Mouse (Mus musculus) hindbrain, embryonic 11.5 days (tissue): ENCODE measurements around the gene Dexi. TPM values are rescaled to one million over a fixed set of nuclear protein-coding genes. Genes with fewer than 3 reads are reported as not detected.

Source experiments
- ATAC-seq: fragments of 200-750 bp; cut with Nextera tagmentation; 2 replicates; pipeline ENCODE4 v1.8.0; 2017; ENCODE audit warnings: mild to moderate bottlenecking, moderate TSS enrichment, moderate library complexity; ENCODE audit not compliant: low FRiP score
- DNase-seq: peaks from one replicate; pipeline ENCODE4 v3.0.0-alpha.2; 2015; ENCODE audit warnings: low spot score
- H3K27ac ChIP-seq: fragments of 300-500 bp; sonication (generic); 2 replicates; pipeline ENCODE4 v1.5.1; 2014; ENCODE audit warnings: mild to moderate bottlenecking, low read depth, low read length
- H3K27me3 ChIP-seq: fragments of 300-500 bp; sonication (generic); 2 replicates; pipeline ENCODE4 v1.6.1; 2014; ENCODE audit warnings: mild to moderate bottlenecking, low read length, moderate library complexity, mixed read lengths; ENCODE audit not compliant: control insufficient read depth, insufficient read depth
- H3K36me3 ChIP-seq: fragments of 300-500 bp; sonication (generic); 2 replicates; pipeline ENCODE4 v1.6.1; 2014; ENCODE audit warnings: mild to moderate bottlenecking, low read length, moderate library complexity, mixed read lengths; ENCODE audit not compliant: control insufficient read depth, insufficient read depth
- H3K4me1 ChIP-seq: fragments of 300-500 bp; sonication (generic); replicated peaks from 2 replicates; pipeline ENCODE4 v1.6.1; 2014; ENCODE audit warnings: low read length, mixed read lengths; ENCODE audit not compliant: control insufficient read depth, insufficient read depth
- H3K4me2 ChIP-seq: fragments of 300-500 bp; sonication (generic); replicated peaks from 2 replicates; pipeline ENCODE4 v1.6.1; 2014; ENCODE audit warnings: mild to moderate bottlenecking, low read depth, low read length
- H3K4me3 ChIP-seq: fragments of 300-500 bp; sonication (generic); 2 replicates; pipeline ENCODE4 v1.5.1; 2014; ENCODE audit warnings: low read depth, low read length
- H3K9ac ChIP-seq: fragments of 300-500 bp; sonication (generic); 2 replicates; pipeline ENCODE4 v1.6.1; 2014; ENCODE audit warnings: low read depth, low read length
- H3K9me3 ChIP-seq: fragments of 300-500 bp; sonication (generic); 2 replicates; pipeline ENCODE4 v1.6.1; 2016; ENCODE audit warnings: low read length; ENCODE audit not compliant: control insufficient read depth
- WGBS: fragments of 180-500 bp; shearing (Covaris S2); extraction: QIAGEN DNeasy Blood & Tissue Kit; methylation state at CpG from one replicate; pipeline ENCODE4 v1.1.7; 2014; 5-methylcytosine and 5-hydroxymethylcytosine counted together
- polyA plus RNA-seq: library from polyadenylated mRNA; unstranded; fragments of >200 nt; fragmentation: Nextera tagmentation; extraction: Ambion mirVana; gene quantifications from 2 replicates; pipeline ENCODE4 v1.2.1, GENCODE M21; 2014

The Dexi gene
- polyA plus RNA-seq, 1 experiment from 2014 or later, result 21.9 TPM

DNA sequence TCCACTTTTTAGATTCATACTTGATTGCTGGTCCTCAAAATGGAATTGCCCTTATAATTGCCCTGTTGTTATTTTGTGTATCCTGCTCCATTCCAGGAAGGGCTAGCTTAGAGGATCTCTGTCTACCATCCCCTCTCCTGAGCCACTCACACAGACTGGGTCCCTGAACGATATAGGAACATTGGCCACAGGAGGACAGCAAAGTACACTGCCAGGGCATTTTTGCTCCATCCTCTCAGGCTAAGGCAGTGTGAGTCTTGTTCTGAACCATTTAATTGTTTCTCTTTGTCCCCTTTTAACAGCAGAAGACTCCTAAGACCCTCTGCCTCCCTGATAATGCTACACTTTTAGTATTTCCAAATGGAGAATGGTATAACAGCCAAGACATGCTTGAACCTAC is 27.9 kb upstream of the Dexi start:
- Histone ChIP-seq H3K27ac (no peak overlapping the region), H3K4me1 (no peaks in the 10 kb centered on the region), H3K4me3 (no peak overlapping the region), H3K9ac (no peak overlapping the region), H3K27me3 (no peaks in the 10 kb centered on the region), H3K9me3 (no peaks in the 10 kb centered on the region), H3K36me3 (no peaks in the 10 kb centered on the region), H3K4me2 (no peak overlapping the region)
- no peak for DNase-seq
- no peak for ATAC-seq
- 62% methylated on average over 1 of the region's 1 CpGs for WGBS

- Histone ChIP-seq H3K4me2 (no peak overlapping the region), H3K9ac (no peak overlapping the region), H3K27me3 (no peaks in the 10 kb centered on the region), H3K27ac (no peak overlapping the region), H3K4me3 (no peak overlapping the region), H3K36me3 (no peaks in the 10 kb centered on the region), H3K4me1 (no peaks in the 10 kb centered on the region), H3K9me3 (no peaks in the 10 kb centered on the region)
- no peak for ATAC-seq
- WGBS, result 89% methylated on average over 5 of the region's 5 CpGs
- DNase-seq, result no peak
These were observed 27.0 kb upstream of the Dexi start for GRCm38 (mm10) chr16:10569809-10570395.

DNA sequence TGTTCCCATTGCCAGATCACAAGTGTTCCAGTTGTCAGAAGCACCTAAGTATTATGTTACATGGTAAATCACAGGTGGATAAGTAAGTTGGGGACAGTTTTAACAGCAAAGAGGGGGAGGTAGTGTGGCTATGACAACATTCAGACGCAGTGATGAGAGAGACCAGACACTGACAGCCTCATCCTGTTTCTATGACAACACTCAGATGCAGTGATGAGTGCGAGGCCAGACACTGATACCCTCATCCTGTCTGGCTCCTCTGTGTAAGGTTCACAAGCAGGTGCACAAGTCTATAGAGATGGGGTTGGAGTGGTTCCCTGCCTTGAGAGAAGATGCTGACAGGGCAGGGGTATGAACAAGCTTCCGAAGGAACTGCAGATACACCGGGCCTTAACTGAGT is 24.3 kb upstream of the Dexi start:
- H3K36me3 ChIP-seq, result 0 out of 2 replicates have a peak, but pooled peaks cover 2% of the 10 kb centered on the region
- DNase-seq (no peak), ATAC-seq (no peak)
- H3K9ac ChIP-seq, result no peak overlapping the region
- H3K4me1 ChIP-seq, result no peaks in the 10 kb centered on the region
- no peaks in the 10 kb centered on the region for H3K27me3 ChIP-seq
- no peak overlapping the region for H3K4me2 ChIP-seq
- H3K9me3 ChIP-seq, result no peaks in the 10 kb centered on the region
- no peak overlapping the region for H3K27ac ChIP-seq
- H3K4me3 ChIP-seq, result no peak overlapping the region
- WGBS, result 89% methylated on average over 4 of the region's 4 CpGs

DNA sequence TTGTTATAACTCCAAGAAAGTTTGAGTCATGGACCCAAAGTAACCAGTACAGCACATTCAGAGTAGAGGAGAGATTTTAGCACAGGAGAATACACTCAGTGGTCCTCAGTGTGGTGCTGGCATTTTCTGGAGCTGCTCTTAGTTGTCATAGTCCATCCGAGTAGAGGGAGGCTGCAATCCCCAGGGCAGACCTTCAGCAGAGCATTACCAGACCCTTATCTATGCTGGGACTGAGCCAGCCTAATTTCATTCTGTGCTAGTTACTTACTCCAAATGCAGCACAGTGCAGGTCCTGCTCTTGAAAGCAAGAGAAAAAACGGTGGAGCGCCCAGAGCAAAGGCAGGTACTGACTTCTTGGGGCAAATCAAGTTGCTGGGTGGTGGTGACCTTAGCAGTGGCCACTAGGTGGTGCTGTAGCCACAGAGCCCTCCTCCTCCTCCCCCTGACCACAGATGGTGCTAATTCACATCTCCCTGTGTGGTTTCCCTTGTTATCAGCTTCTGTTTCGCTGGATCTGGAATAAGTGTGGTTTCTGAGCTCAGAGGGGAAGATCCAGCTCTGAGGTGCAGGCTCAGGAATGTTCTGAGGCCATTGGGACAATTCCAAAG is 22.5 kb upstream of the Dexi start:
- ATAC-seq, result peak; percentile 76
- Histone ChIP-seq H3K9ac (no peak overlapping the region), H3K27me3 (no peaks in the 10 kb centered on the region), H3K4me2 (no peak overlapping the region), H3K4me1 (no peaks in the 10 kb centered on the region), H3K36me3 (0 out of 2 replicates have a peak, but pooled peaks cover 2% of the 10 kb centered on the region), H3K27ac (no peak overlapping the region), H3K4me3 (no peak overlapping the region), H3K9me3 (no peaks in the 10 kb centered on the region)
- peak; percentile 87 for DNase-seq
- WGBS, result 40% methylated on average over 4 of the region's 4 CpGs

DNA sequence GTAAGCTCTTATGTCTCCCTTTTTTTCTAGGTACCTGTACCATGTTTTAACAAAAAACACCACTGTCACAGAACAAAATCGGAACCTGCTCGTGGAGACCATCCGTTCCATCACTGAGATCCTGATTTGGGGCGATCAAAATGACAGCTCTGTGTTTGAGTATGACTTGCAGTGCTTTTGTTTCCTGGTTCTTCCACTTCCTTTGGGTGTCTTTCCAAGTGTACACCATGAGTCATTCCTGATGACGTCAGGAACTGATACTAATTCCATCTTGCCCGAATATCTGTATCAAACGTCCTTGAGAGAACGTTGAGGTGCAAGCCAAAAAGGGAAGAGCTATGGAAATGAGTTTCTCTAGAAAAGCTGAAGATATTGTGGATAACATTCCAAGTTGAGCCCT is 17.1 kb upstream of the Dexi start:
- ATAC-seq, result no peak
- Histone ChIP-seq H3K36me3 (0 out of 2 replicates have a peak, but pooled peaks cover 2% of the 10 kb centered on the region), H3K4me2 (no peak overlapping the region), H3K27me3 (no peaks in the 10 kb centered on the region), H3K27ac (no peak overlapping the region), H3K9me3 (no peaks in the 10 kb centered on the region), H3K4me3 (no peak overlapping the region), H3K9ac (no peak overlapping the region), H3K4me1 (no peaks in the 10 kb centered on the region)
- no peak for DNase-seq
- 94% methylated on average over 8 of the region's 8 CpGs for WGBS

- H3K9ac ChIP-seq, result no peak overlapping the region
- no peak overlapping the region for H3K27ac ChIP-seq
- ATAC-seq (no peak), DNase-seq (no peak)
- H3K4me3 ChIP-seq, result no peak overlapping the region
- no peak overlapping the region for H3K4me2 ChIP-seq
- no peaks in the 10 kb centered on the region for H3K36me3 ChIP-seq
- no peaks in the 10 kb centered on the region for H3K27me3 ChIP-seq
- no peaks in the 10 kb centered on the region for H3K9me3 ChIP-seq
- no peaks in the 10 kb centered on the region for H3K4me1 ChIP-seq
- WGBS, result 95% methylated on average over 2 of the region's 2 CpGs
These were observed 11.0 kb upstream of the Dexi start for GRCm38 (mm10) chr16:10553858-10554257.

- no peak overlapping the region for H3K9ac ChIP-seq
- no peak for ATAC-seq
- H3K27ac ChIP-seq, result no peak overlapping the region
- 86% methylated on average over 4 of the region's 4 CpGs for WGBS
- H3K36me3 ChIP-seq, result no peaks in the 10 kb centered on the region
- no peaks in the 10 kb centered on the region for H3K4me1 ChIP-seq
- no peak for DNase-seq
- no peak overlapping the region for H3K4me3 ChIP-seq
- H3K4me2 ChIP-seq, result no peak overlapping the region
- no peaks in the 10 kb centered on the region for H3K27me3 ChIP-seq
- H3K9me3 ChIP-seq, result no peaks in the 10 kb centered on the region
These were observed 8.7 kb upstream of the Dexi start for GRCm38 (mm10) chr16:10551592-10551991.

- 81% methylated on average over 2 of the region's 2 CpGs for WGBS
- H3K9ac ChIP-seq, result no peak overlapping the region
- DNase-seq, result no peak
These were observed 6.7 kb upstream of the Dexi start for GRCm38 (mm10) chr16:10549600-10549999.

DNA sequence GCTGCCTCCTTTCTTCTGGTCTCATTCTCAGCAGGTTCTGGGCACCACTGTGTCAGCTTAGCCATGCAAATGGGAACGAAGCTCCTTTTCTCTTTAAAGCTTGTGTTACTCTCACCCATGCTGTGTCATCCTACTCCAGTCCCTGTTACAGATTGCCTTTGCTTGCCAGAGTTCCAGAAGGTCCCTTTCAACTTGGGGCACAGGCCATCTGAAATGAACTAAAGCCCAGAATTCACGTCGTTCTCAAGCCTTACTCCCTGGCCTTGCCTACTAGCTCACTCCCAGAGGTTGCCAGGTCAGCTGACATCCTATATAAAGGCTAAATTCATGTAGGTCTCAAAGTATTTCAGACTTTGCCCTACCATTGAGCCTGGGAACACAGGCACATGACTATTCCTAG is 6.1 kb upstream of the Dexi start:
- Histone ChIP-seq H3K4me2 (no peak overlapping the region), H3K27ac (no peak overlapping the region), H3K36me3 (no peaks in the 10 kb centered on the region), H3K9ac (no peak overlapping the region), H3K4me1 (no peaks in the 10 kb centered on the region), H3K9me3 (no peaks in the 10 kb centered on the region), H3K27me3 (no peaks in the 10 kb centered on the region), H3K4me3 (no peak overlapping the region)
- WGBS, result 67% methylated on average over 3 of the region's 3 CpGs
- no peak for ATAC-seq
- DNase-seq, result no peak

More at GRCm38 (mm10) chr16:10549600-10549999, 6.7 kb upstream of the Dexi start:
- no peak for ATAC-seq
- Histone ChIP-seq H3K27ac (no peak overlapping the region), H3K4me3 (no peak overlapping the region), H3K36me3 (no peaks in the 10 kb centered on the region), H3K9me3 (no peaks in the 10 kb centered on the region), H3K27me3 (no peaks in the 10 kb centered on the region), H3K4me1 (no peaks in the 10 kb centered on the region), H3K4me2 (no peak overlapping the region)
